Mouse (Mus musculus) C2C12 (cell line): ENCODE data around the gene Gm48551. TPM values are rescaled to one million over a fixed set of nuclear protein-coding genes. Genes with fewer than 3 reads are reported as not detected.

Experiments used
- H3K27me3 ChIP-seq: one replicate; pipeline ENCODE4 v1.6.1; 2011; ENCODE audit not compliant: control insufficient read depth, insufficient read depth, insufficient read length
- H3K36me3 ChIP-seq: one replicate; pipeline ENCODE4 v1.6.1; 2011; ENCODE audit not compliant: control insufficient read depth, insufficient read depth
- H3K4me3 ChIP-seq: one replicate; pipeline ENCODE4 v1.5.1; 2011; ENCODE audit warnings: mild to moderate bottlenecking, control low read depth; ENCODE audit not compliant: poor library complexity, insufficient read depth, severe bottlenecking
- H3K79me2 ChIP-seq: one replicate; pipeline ENCODE4 v1.6.1; 2011; ENCODE audit not compliant: control insufficient read depth, insufficient read depth
- H3K79me3 ChIP-seq: one replicate; pipeline ENCODE4 v1.6.1; 2011; ENCODE audit warnings: low read depth, control low read depth
- H3ac ChIP-seq: one replicate; pipeline ENCODE3; 2011; ENCODE audit warnings: low read depth; ENCODE audit not compliant: control insufficient read depth, insufficient read length
- CEBPB ChIP-seq: IDR thresholded peaks from one replicate; pipeline ENCODE4 v1.6.1; 2011; ENCODE audit warnings: low read depth, mild to moderate bottlenecking, control low read depth, moderate library complexity
- CTCF ChIP-seq: IDR thresholded peaks from one replicate; pipeline ENCODE4 v1.5.1; 2011; ENCODE audit not compliant: control insufficient read depth, insufficient read depth, insufficient read length
- FOSL1 ChIP-seq: IDR thresholded peaks from one replicate; pipeline ENCODE4 v1.8.0; 2011; ENCODE audit warnings: mild to moderate bottlenecking, low read length; ENCODE audit not compliant: poor library complexity, insufficient read depth, severe bottlenecking
- MAX ChIP-seq: IDR thresholded peaks from one replicate; pipeline ENCODE4 v1.6.1; 2011; ENCODE audit warnings: mild to moderate bottlenecking, control low read depth
- MYOD1 ChIP-seq: IDR thresholded peaks from one replicate; pipeline ENCODE4 v1.6.1; 2011; ENCODE audit warnings: low read depth; ENCODE audit not compliant: control insufficient read depth, insufficient read length
- MYOG ChIP-seq: IDR thresholded peaks from one replicate; pipeline ENCODE4 v1.6.1; 2011; ENCODE audit not compliant: control insufficient read depth, insufficient read length; ENCODE audit errors: extremely low read depth
- USF1 ChIP-seq: IDR thresholded peaks from one replicate; pipeline ENCODE4 v1.6.1; 2011; ENCODE audit warnings: low read depth, mild to moderate bottlenecking, control low read depth, moderate library complexity
- polyA plus RNA-seq: library from polyadenylated mRNA; unstranded; fragments of >200 nt; fragmentation: generic; extraction: Trizol; gene quantifications from one replicate; pipeline ENCODE4 v1.2.1, GENCODE M21; 2012; ENCODE audit warnings: missing spikeins

The Gm48551 gene
- polyA plus RNA-seq, 1 experiment = 1.7 TPM

DNA sequence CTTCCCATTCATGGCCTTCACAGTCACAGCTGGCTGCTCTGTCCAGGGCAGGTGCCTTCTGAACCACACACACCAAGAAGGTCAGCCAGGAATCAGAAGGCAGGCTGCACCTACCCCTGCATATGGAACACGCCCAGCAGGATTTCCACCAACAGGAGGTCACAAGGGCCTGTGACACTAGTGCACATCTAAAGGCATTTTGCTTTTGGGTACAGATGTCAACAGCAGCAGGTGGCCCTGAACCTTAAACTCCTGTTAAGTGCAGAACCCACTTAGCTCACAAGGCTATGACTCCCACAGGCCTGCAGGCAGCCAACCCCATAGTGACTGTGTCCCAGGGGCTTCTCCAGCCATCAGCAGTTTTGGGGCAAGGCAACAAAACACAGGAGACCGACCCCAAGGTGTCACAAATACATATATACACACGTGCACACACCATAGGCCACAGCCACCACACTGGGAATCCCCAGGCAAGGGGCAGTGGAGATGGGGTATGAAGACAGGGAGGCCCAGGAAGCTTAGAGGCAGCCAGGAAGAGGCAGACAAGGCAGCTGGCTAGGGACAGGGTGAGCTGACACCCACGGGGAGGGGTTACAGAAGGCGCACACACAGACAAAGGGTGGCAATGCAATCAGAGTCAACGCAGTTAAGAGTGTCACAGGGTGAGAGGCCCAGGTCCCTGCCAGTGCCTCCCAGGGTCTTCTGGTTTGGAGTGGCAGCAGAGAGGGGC is 17.6 kb upstream of the Gm48551 start:
- TF ChIP-seq MAX (no peak), MYOG (no peak), CTCF (no peak), MYOD1 (no peak), USF1 (no peak), CEBPB (no peak), FOSL1 (no peak)
- Histone ChIP-seq H3K36me3 (peaks cover 50% of the 10 kb centered on the region), H3K79me3 (no peaks in the 10 kb centered on the region), H3K79me2 (peaks cover 5% of the 10 kb centered on the region), H3K27me3 (no peaks in the 10 kb centered on the region), H3ac (no peak overlapping the region), H3K4me3 (no peak overlapping the region)

DNA sequence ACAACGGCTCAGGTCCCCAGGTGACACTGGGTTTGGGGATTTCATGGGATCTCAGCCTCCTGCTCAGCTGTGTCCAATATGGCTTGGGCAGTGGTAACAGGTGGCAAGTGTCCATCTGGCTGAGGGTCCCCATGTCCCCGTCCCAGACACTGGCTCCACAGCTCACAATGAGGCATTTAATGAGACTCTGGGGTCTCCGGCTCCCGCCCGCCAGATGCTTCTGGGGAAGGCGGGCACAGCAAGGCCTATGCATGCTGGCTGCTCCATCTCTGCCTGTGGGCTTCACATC is 17.1 kb upstream of the Gm48551 start:
- Histone ChIP-seq H3K4me3 (no peak overlapping the region), H3ac (no peak overlapping the region), H3K36me3 (peaks cover 52% of the 10 kb centered on the region), H3K27me3 (no peaks in the 10 kb centered on the region), H3K79me3 (peaks cover 2% of the 10 kb centered on the region), H3K79me2 (peaks cover 10% of the 10 kb centered on the region)
- TF ChIP-seq MYOG (no peak), CTCF (no peak), MYOD1 (no peak), FOSL1 (no peak), CEBPB (no peak), MAX (no peak), USF1 (no peak)

GRCm38 (mm10) chr10:81375322-81375721 is 8.9 kb upstream of the Gm48551 start:
- Histone ChIP-seq H3K79me3 (peaks cover 55% of the 10 kb centered on the region), H3K79me2 (peaks cover 72% of the 10 kb centered on the region), H3K4me3 (no peak overlapping the region), H3K27me3 (no peaks in the 10 kb centered on the region), H3ac (no peak overlapping the region), H3K36me3 (peaks cover 48% of the 10 kb centered on the region)
- TF ChIP-seq USF1 = no peak
- TF ChIP-seq FOSL1 = no peak
- no peak for TF ChIP-seq MYOG
- no peak for TF ChIP-seq MAX
- no peak for TF ChIP-seq CTCF
- no peak for TF ChIP-seq CEBPB
- TF ChIP-seq MYOD1 = no peak

DNA sequence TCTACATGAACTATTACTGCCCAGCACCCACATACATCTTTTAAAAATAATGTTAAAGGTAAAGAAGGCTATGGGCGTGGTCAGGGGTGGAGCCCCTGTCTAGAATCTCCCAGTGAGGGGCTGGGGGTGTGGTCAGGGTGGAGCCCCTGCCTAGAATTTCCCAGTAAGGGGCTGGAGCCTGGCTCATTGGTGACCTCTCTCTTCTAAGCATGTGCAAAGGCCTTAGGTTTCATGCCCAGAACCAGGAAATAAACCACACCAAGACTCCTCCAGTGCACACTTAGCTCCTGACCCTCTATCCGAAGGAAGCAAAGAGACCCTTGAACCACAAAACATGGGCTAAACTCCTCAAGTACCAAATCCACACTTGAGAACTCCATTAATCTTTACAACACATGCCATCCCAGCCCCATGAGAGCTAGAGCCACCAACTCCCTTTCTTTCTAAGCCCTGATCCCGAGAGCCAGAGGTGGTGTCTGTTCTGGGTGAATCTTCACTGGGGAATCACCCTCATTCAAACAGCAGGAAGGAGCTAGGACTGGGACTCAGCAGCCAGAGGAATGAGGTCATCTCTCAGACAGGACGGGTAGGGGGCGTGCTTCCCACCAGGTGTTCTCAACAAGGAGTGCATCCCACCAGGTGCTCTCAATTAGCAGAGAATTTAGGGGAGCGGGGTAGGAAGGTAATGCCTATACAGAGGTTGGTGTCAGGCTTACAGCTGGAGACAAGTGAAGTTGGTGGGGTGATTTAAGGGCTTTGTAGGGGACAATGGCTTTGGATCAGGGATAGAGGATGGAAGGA is 7.5 kb upstream of the Gm48551 start:
- TF ChIP-seq MYOD1 (no peak), MYOG (no peak), MAX (no peak), CTCF (no peak), CEBPB (no peak), FOSL1 (no peak), USF1 (no peak)
- peaks cover 46% of the 10 kb centered on the region for H3K36me3 ChIP-seq

GRCm38 (mm10) chr10:81377362-81377664 is 7.0 kb upstream of the Gm48551 start:
- peak overlapping the region; percentile 96 for H3ac ChIP-seq
- no peaks in the 10 kb centered on the region for H3K27me3 ChIP-seq
- peaks cover 43% of the 10 kb centered on the region for H3K36me3 ChIP-seq
- peaks cover 52% of the 10 kb centered on the region for H3K79me3 ChIP-seq
- peaks cover 60% of the 10 kb centered on the region for H3K79me2 ChIP-seq
- TF ChIP-seq USF1 (no peak), CEBPB (no peak), CTCF (no peak), MAX (no peak), MYOD1 (no peak), FOSL1 (no peak), MYOG (no peak)
- H3K4me3 ChIP-seq = peak overlapping the region; percentile 97

More for the DNA sequence above, 7.5 kb upstream of the Gm48551 start:
- Histone ChIP-seq H3K27me3 (no peaks in the 10 kb centered on the region), H3K79me3 (peaks cover 55% of the 10 kb centered on the region), H3K79me2 (peaks cover 66% of the 10 kb centered on the region), H3ac (peak overlapping the region; percentile 96), H3K4me3 (peak overlapping the region; percentile 97)
